Mouse (Mus musculus): ENCODE results near the gene Cacna2d3.

DNA sequence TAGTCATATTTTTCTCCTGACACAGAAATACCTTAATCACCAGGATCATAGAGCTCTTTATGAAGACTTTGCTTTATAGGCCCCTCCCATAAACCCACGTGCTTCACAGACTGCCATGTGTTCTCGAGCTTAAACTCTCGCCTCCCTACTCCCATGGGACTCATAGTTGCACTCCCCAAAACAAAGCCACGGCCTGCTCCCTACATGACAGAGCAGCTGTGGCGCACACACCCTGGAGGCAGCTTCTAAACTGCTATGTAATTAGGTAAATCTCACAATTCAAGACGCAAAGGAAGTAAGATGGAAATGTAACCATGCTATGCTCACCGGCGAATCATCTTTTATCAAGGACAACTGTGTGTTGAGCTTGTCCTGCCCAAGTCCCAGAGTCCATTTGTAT is 319.2 kb downstream of the Cacna2d3 start:
- no peak for TF ChIP-seq GATA1 (IDR thresholded peaks at IDR 0.05; ENCODE audit: borderline replicate concordance, low read length)
- TF ChIP-seq CTCF (IDR thresholded peaks at IDR 0.05; ENCODE audit: low read depth, low read length) = no peak
- TF ChIP-seq TAL1 (conservative IDR thresholded peaks at IDR 0.05; ENCODE audit: low read depth, low read length) = no peak
- no peak for TF ChIP-seq POLR2AphosphoS5 (IDR thresholded peaks at IDR 0.05; ENCODE audit: insufficient replicate concordance, low read depth, low read length)
- TF ChIP-seq GATA2 (IDR thresholded peaks at IDR 0.05; ENCODE audit: borderline replicate concordance, low read depth, low read length) = no peak

All from G1E (cell line).